Mouse (Mus musculus): ENCODE measurements at regions not wholly inside any gene's neighbourhood (a gene's known extent, or its start where the extent isn't known, plus 50 kb on each side); places are given as distances from the start of the nearest gene placed in this dataset.
A peak's percentile ranks its signal among the peaks of the same experiment; 100 is the strongest.

DNA sequence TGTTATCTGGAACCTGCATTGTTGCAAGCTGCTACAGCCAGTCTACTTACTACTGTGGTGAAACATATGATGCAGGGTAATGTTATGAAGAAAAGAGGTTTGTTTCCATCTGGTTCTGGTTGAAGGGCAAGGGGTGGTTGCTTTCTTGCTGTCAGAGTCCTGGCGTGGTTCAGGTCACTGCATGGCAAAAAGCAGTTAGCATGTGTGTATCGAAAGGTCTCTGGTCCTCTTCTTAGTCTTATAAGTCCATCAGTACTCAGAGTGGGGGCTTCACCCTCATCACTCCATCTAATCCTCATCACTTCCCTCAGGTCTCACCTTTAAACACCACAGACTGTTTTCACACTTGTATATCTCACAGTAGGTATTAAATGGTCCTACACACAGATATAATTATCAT lies 99.7 kb upstream of the Ranbp3l start:
- H3K36me3 ChIP-seq (ENCODE audit: control insufficient read depth, insufficient read depth, low read length) = no peaks in the 10 kb centered on the region
- H3K4me3 ChIP-seq (ENCODE audit: low read length) = no peak overlapping the region
- H3K27me3 ChIP-seq (ENCODE audit: control insufficient read depth, insufficient read depth, low read depth, low read length) = no peaks in the 10 kb centered on the region
- WGBS = 88% methylated on average over 2 of the region's 2 CpGs
- H3K4me1 ChIP-seq (replicated peaks; ENCODE audit: control insufficient read depth, insufficient read depth, low read length) = peaks cover 7% of the 10 kb centered on the region
- H3K27ac ChIP-seq (ENCODE audit: low read length) = no peak overlapping the region
- ATAC-seq (ENCODE audit: low read depth) = no peak
- H3K9me3 ChIP-seq (ENCODE audit: control insufficient read depth, low read length) = no peaks in the 10 kb centered on the region
- H3K4me2 ChIP-seq (ENCODE audit: low read depth, low read length) = no peak overlapping the region
- no peak overlapping the region for H3K9ac ChIP-seq (ENCODE audit: low read length)

DNA sequence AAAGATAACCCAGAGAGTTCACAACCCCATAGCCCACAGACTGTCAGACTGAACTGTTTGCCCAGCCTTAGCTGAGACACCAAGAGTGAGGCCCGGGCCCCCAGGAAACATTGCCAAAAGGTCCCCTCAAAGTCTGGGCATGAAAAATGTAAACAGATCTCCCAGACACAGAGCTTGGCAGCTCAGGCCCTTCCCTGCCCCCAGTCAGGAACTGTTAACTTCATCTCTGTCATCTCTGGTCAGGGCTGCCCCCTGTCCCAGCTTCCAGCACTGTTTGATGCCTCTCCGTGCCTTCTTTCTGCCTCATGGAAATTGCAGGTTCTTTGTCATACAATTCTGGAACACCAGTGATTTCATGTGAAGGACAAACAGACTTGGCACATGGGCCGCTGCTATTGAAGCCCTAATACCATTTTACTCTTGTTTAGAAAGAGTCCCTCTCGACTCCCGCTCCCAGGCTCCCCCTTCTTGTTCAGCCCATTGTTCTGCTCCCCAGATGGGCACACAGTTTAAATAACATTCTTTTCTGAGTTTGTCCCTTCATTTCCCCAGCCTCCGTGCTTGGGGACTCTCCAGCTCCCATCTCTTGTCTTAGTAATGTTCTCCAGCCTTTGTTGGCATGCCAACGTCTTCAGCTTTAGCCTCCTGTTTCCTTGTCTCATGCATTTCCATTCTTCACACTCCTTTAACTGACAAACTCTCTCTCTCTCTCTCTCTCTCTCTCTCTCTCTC lies 100.4 kb upstream of the Ranbp3l start:
- H3K4me3 ChIP-seq (ENCODE audit: low read length) = no peak overlapping the region
- no peak overlapping the region for H3K9ac ChIP-seq (ENCODE audit: low read length)
- no peak overlapping the region for H3K4me2 ChIP-seq (ENCODE audit: low read depth, low read length)
- no peaks in the 10 kb centered on the region for H3K9me3 ChIP-seq (ENCODE audit: control insufficient read depth, low read length)
- WGBS = 24% methylated on average over 7 of the region's 7 CpGs
- 0 out of 2 replicates have a peak overlapping the region, but pooled peaks have one; percentile 27 for H3K27ac ChIP-seq (ENCODE audit: low read length)
- H3K36me3 ChIP-seq (ENCODE audit: control insufficient read depth, insufficient read depth, low read length) = no peaks in the 10 kb centered on the region
- no peaks in the 10 kb centered on the region for H3K27me3 ChIP-seq (ENCODE audit: control insufficient read depth, insufficient read depth, low read depth, low read length)
- ATAC-seq (ENCODE audit: low read depth) = peak; percentile 60; the same call in 1 of the 2 replicates
- H3K4me1 ChIP-seq (replicated peaks; ENCODE audit: control insufficient read depth, insufficient read depth, low read length) = peaks cover 7% of the 10 kb centered on the region

DNA sequence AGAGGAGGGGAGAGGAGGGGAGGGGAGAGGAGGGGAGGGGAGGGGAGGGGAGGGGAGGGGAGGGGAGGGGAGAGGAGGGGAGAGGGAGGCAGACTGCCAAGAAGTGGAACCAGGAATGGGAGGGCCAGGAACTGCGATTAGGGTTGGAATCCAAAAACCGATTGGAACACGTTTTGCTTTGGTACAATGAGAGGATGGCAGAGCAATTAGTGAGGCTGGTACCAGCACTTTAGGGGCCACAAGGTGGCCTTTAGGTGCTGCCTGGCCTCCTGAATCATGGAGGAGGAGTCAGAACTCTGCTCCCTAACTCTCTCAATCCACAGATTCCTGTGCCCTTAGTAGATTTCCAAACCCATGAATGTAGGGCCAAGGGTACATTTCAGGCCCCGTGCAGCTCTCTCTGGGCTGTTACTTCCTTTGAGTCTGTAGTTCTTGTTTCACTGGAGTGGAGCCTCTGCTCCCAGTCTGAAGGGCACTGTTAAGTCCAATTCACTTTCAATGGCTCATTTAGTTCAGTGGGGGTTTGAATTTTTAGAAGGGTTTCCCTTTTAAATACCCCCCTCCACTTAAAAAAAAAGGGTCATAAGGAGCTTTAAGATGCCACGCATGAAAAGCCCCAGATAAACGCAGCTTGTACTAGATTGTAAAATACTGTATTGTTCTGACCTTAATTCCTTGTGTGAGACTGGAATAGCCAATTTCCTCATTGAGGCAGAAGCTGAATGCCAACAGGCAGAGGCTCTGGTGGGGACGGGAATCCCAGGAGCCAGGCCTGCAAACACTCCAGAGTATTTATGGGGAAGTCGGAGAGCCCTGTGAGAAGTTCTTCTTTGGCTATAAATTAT lies 102.4 kb upstream of the Ranbp3l start:
- H3K27me3 ChIP-seq (ENCODE audit: control insufficient read depth, insufficient read depth, low read depth, low read length) = no peaks in the 10 kb centered on the region
- H3K9me3 ChIP-seq (ENCODE audit: control insufficient read depth, low read length) = no peaks in the 10 kb centered on the region
- H3K4me2 ChIP-seq (ENCODE audit: low read depth, low read length) = no peak overlapping the region
- H3K4me3 ChIP-seq (ENCODE audit: low read length) = no peak overlapping the region
- H3K4me1 ChIP-seq (replicated peaks; ENCODE audit: control insufficient read depth, insufficient read depth, low read length) = peaks cover 7% of the 10 kb centered on the region
- ATAC-seq (ENCODE audit: low read depth) = no peak
- no peak overlapping the region for H3K9ac ChIP-seq (ENCODE audit: low read length)
- WGBS = 62% methylated on average over 8 of the region's 8 CpGs
- H3K27ac ChIP-seq (ENCODE audit: low read length) = no peak overlapping the region
- no peaks in the 10 kb centered on the region for H3K36me3 ChIP-seq (ENCODE audit: control insufficient read depth, insufficient read depth, low read length)

DNA sequence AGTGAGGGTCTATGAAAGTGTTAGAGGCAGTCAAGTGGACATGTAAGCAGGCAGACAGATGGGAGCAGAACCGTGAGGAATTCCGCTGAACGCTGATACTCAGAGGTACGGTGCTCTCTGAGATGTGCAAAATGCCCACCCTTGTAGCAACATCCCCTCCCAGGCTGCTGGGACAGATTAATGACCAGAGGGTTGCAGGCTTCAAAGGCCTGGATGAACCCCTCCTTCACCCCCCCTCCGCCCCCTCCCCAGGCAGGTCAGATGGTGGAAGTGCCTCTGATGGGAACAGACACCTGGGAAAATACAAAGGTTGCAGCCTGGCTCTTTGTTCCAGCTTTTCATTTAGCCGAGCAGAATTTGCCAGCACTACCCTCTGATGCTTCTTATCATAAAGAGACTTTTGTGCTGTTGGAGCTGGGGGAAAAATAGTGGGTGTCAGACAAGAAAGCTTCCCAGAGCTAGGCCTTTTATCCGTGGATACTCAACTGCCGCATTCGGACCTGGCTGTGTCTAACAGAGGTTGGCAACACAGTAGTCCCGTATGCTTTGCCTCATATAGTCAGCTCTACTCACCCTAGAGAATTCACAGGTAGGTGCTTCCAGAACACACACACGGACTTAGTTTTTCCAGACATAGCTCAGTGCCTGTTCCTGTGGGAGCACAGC lies 111.2 kb upstream of the Ranbp3l start:
- no peaks in the 10 kb centered on the region for H3K27me3 ChIP-seq (ENCODE audit: control insufficient read depth, insufficient read depth, low read depth, low read length)
- no peaks in the 10 kb centered on the region for H3K4me1 ChIP-seq (replicated peaks; ENCODE audit: control insufficient read depth, insufficient read depth, low read length)
- H3K27ac ChIP-seq (ENCODE audit: low read length) = no peak overlapping the region
- no peak overlapping the region for H3K4me3 ChIP-seq (ENCODE audit: low read length)
- no peak overlapping the region for H3K4me2 ChIP-seq (ENCODE audit: low read depth, low read length)
- no peak overlapping the region for H3K9ac ChIP-seq (ENCODE audit: low read length)
- ATAC-seq (ENCODE audit: low read depth) = no peak
- no peaks in the 10 kb centered on the region for H3K36me3 ChIP-seq (ENCODE audit: control insufficient read depth, insufficient read depth, low read length)
- WGBS = 57% methylated on average over 11 of the region's 11 CpGs
- H3K9me3 ChIP-seq (ENCODE audit: control insufficient read depth, low read length) = peaks cover 2% of the 10 kb centered on the region; the same call in 1 of the 2 replicates

DNA sequence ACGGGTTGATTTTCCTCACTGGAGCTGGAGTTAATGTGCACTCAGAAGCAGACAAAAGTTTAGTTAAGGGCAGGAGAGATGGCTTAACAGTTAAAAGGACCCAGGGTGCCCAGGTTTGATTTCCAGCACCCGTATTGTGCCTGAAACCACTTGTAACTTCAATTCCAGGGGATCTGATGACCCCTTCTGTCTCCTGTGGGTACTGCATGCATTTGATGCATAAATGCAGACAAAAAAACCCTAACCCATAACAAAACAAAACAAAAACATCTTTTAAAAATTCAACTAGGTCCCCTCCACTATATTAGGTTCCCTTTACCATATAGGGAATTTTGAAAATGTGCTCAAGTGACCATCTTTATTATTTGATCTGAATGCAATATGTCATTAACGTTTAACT lies 112.2 kb upstream of the Ranbp3l start:
- Histone ChIP-seq H3K9me3 (ENCODE audit: control insufficient read depth, low read length) (peaks cover 2% of the 10 kb centered on the region; the same call in 1 of the 2 replicates), H3K4me3 (ENCODE audit: low read length) (no peak overlapping the region), H3K27me3 (ENCODE audit: control insufficient read depth, insufficient read depth, low read depth, low read length) (no peaks in the 10 kb centered on the region), H3K36me3 (ENCODE audit: control insufficient read depth, insufficient read depth, low read length) (no peaks in the 10 kb centered on the region), H3K4me1 (replicated peaks; ENCODE audit: control insufficient read depth, insufficient read depth, low read length) (no peaks in the 10 kb centered on the region), H3K27ac (ENCODE audit: low read length) (no peak overlapping the region), H3K4me2 (ENCODE audit: low read depth, low read length) (no peak overlapping the region), H3K9ac (ENCODE audit: low read length) (no peak overlapping the region)
- ATAC-seq (ENCODE audit: low read depth) = no peak
- 92% methylated on average over 3 of the region's 3 CpGs for WGBS

DNA sequence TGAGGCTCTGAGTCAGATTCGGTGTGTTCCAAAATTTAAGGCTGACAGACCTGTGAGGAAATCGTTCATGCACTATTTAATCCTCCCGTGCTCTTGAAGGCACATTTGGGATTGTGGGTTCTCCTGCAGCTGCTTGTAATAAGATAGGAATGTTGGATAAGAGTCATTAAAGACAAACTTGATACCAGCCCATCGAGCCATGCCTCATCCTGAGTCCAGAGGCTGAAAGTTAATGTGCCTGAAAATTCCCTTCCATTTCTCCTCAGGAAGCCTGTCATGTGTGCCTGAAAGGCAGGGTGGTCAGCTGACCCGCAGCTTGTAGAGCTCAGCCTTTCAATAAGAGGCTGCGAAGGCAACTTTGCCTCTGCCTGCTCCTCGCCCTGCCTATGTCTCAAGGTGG lies 113.4 kb upstream of the Ranbp3l start:
- H3K27ac ChIP-seq (ENCODE audit: low read length) = no peak overlapping the region
- no peak for ATAC-seq (ENCODE audit: low read depth)
- H3K9ac ChIP-seq (ENCODE audit: low read length) = no peak overlapping the region
- peaks cover 2% of the 10 kb centered on the region; the same call in 1 of the 2 replicates for H3K9me3 ChIP-seq (ENCODE audit: control insufficient read depth, low read length)
- no peaks in the 10 kb centered on the region for H3K36me3 ChIP-seq (ENCODE audit: control insufficient read depth, insufficient read depth, low read length)
- H3K4me1 ChIP-seq (replicated peaks; ENCODE audit: control insufficient read depth, insufficient read depth, low read length) = no peaks in the 10 kb centered on the region
- 62% methylated on average over 7 of the region's 7 CpGs for WGBS
- H3K4me2 ChIP-seq (ENCODE audit: low read depth, low read length) = no peak overlapping the region
- H3K4me3 ChIP-seq (ENCODE audit: low read length) = no peak overlapping the region
- H3K27me3 ChIP-seq (ENCODE audit: control insufficient read depth, insufficient read depth, low read depth, low read length) = no peaks in the 10 kb centered on the region

DNA sequence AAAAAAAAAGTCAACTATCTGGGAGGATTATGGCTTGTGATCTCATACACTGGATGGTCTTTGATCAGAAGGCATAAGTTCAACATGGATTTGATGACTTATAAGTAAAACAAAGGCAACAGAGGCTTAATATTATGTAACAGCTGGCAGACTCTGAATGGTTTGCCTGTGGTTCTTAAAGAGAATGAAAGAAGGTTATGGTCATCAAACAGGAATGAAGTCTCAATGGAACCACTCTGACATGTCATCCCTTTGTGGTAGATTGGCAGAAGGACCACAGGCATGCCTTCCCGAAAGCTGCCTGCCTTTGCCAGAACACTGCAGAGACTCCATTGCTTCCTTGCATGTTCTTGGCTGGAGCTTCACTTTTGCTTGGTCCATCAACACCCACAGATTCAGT lies 116.8 kb upstream of the Ranbp3l start:
- no peaks in the 10 kb centered on the region for H3K36me3 ChIP-seq (ENCODE audit: control insufficient read depth, insufficient read depth, low read length)
- no peaks in the 10 kb centered on the region for H3K4me1 ChIP-seq (replicated peaks; ENCODE audit: control insufficient read depth, insufficient read depth, low read length)
- H3K9me3 ChIP-seq (ENCODE audit: control insufficient read depth, low read length) = peaks cover 2% of the 10 kb centered on the region; the same call in 1 of the 2 replicates
- ATAC-seq (ENCODE audit: low read depth) = no peak
- no peak overlapping the region for H3K4me3 ChIP-seq (ENCODE audit: low read length)
- 83% methylated on average over 1 of the region's 1 CpGs for WGBS
- H3K4me2 ChIP-seq (ENCODE audit: low read depth, low read length) = no peak overlapping the region
- H3K9ac ChIP-seq (ENCODE audit: low read length) = no peak overlapping the region
- no peak overlapping the region for H3K27ac ChIP-seq (ENCODE audit: low read length)
- H3K27me3 ChIP-seq (ENCODE audit: control insufficient read depth, insufficient read depth, low read depth, low read length) = no peaks in the 10 kb centered on the region

DNA sequence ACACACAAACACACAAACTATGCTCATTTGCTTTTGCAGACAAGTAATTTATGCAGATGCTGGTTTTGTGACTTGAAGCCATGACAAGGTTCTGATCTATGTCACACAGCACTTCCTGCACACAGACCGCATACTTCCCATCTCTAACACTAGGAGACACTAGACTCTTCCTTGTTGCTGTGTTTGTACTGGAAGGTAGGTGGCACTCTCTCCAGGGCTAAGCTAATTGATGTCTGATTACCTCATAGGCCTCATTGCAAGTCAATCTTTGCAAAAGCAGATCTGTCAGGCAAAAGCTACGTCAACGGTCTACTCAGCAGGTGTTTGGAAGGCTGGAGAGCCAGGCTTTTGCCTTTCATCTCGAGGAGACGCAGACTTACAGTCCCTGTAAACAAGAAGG lies 118.3 kb upstream of the Ranbp3l start:
- no peak overlapping the region for H3K4me3 ChIP-seq (ENCODE audit: low read length)
- H3K27ac ChIP-seq (ENCODE audit: low read length) = no peak overlapping the region
- no peak overlapping the region for H3K9ac ChIP-seq (ENCODE audit: low read length)
- no peak for ATAC-seq (ENCODE audit: low read depth)
- 51% methylated on average over 5 of the region's 5 CpGs for WGBS
- H3K27me3 ChIP-seq (ENCODE audit: control insufficient read depth, insufficient read depth, low read depth, low read length) = no peaks in the 10 kb centered on the region
- H3K36me3 ChIP-seq (ENCODE audit: control insufficient read depth, insufficient read depth, low read length) = no peaks in the 10 kb centered on the region
- H3K9me3 ChIP-seq (ENCODE audit: control insufficient read depth, low read length) = no peaks in the 10 kb centered on the region
- H3K4me1 ChIP-seq (replicated peaks; ENCODE audit: control insufficient read depth, insufficient read depth, low read length) = no peaks in the 10 kb centered on the region
- H3K4me2 ChIP-seq (ENCODE audit: low read depth, low read length) = no peak overlapping the region

DNA sequence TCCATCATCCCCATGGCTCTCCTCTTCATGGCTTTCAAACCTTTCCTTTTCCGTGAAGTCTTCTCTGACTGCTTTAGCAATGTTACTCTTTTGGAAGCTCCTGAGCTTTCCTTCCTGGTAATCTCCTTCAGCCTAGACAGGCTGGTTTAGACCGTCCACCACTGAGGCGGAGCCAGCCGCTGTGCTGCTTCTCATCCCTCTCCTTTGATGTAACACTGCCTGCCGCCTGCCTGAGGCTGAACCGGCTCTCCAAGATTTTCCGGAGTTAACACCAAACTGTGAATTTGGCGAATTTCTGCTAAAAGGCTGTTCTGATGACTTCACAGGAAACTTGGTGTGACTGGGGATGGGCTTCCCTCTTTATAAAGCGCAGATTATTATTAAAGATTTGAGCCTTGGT lies 125.6 kb upstream of the Ranbp3l start:
- Histone ChIP-seq H3K4me2 (ENCODE audit: low read depth, low read length) (no peak overlapping the region), H3K27me3 (ENCODE audit: control insufficient read depth, insufficient read depth, low read depth, low read length) (no peaks in the 10 kb centered on the region), H3K4me1 (replicated peaks; ENCODE audit: control insufficient read depth, insufficient read depth, low read length) (no peaks in the 10 kb centered on the region), H3K9ac (ENCODE audit: low read length) (no peak overlapping the region), H3K9me3 (ENCODE audit: control insufficient read depth, low read length) (no peaks in the 10 kb centered on the region), H3K4me3 (ENCODE audit: low read length) (no peak overlapping the region), H3K36me3 (ENCODE audit: control insufficient read depth, insufficient read depth, low read length) (no peaks in the 10 kb centered on the region), H3K27ac (ENCODE audit: low read length) (no peak overlapping the region)
- WGBS = 20% methylated on average over 9 of the region's 9 CpGs
- no peak for ATAC-seq (ENCODE audit: low read depth)

Measured in lung, embryonic 16.5 days (tissue).